Mouse (Mus musculus) CH12.LX (cell line): ENCODE data around the gene Syt9.

Experiments
- CHD2 ChIP-seq: IDR thresholded peaks from 2 replicates; pipeline ENCODE4 v1.6.1; 2011; ENCODE audit warnings: low read length, improper control_type of control experiment
- CTCF ChIP-seq, 2 experiments: IDR thresholded peaks in 1 of 2; conservative IDR thresholded peaks in 1 of 2; 2 replicates each; pipeline ENCODE4 v1.5.1; 2011 to 2012; ENCODE audit warnings: low read depth in 2 of 2, low read length in 2 of 2, improper control_type of control experiment in 1 of 2, inconsistent platforms in 1 of 2, mild to moderate bottlenecking in 1 of 2, moderate library complexity in 1 of 2
- EP300 ChIP-seq: IDR thresholded peaks from 2 replicates; pipeline ENCODE4 v1.6.1; 2011; ENCODE audit warnings: low read length, improper control_type of control experiment
- HCFC1 ChIP-seq: IDR thresholded peaks from 2 replicates; pipeline ENCODE4 v1.6.1; 2012; ENCODE audit warnings: low read depth, mild to moderate bottlenecking, inconsistent platforms, low read length, improper control_type of control experiment
- JUND ChIP-seq: conservative IDR thresholded peaks from 2 replicates; pipeline ENCODE4 v1.6.1; 2011; ENCODE audit warnings: low read depth, low read length, improper control_type of control experiment
- MAFK ChIP-seq: IDR thresholded peaks from 2 replicates; pipeline ENCODE4 v1.6.1; 2011; ENCODE audit warnings: low read length, improper control_type of control experiment; ENCODE audit not compliant: insufficient replicate concordance
- MAX ChIP-seq: IDR thresholded peaks from 2 replicates; pipeline ENCODE4 v1.6.1; 2011; ENCODE audit warnings: low read length, improper control_type of control experiment
- MAZ ChIP-seq: IDR thresholded peaks from 2 replicates; pipeline ENCODE4 v1.6.1; 2012; ENCODE audit warnings: low read depth, mild to moderate bottlenecking, inconsistent platforms, low read length, improper control_type of control experiment, moderate library complexity
- MYC ChIP-seq: IDR thresholded peaks from 2 replicates; pipeline ENCODE4 v1.6.1; 2011; ENCODE audit warnings: low read depth, mild to moderate bottlenecking, improper control_type of control experiment, low read length
- POLR2A ChIP-seq: IDR thresholded peaks from 2 replicates; pipeline ENCODE4 v1.6.1; 2011; ENCODE audit warnings: low read depth, mild to moderate bottlenecking, improper control_type of control experiment, low read length
- RAD21 ChIP-seq: IDR thresholded peaks from 2 replicates; pipeline ENCODE4 v1.6.1; 2011; ENCODE audit warnings: low read depth, mild to moderate bottlenecking, low read length, improper control_type of control experiment, moderate library complexity
- TCF12 ChIP-seq: IDR thresholded peaks from 2 replicates; pipeline ENCODE4 v1.6.1; 2014; ENCODE audit warnings: low read depth, mild to moderate bottlenecking, inconsistent platforms, low read length, improper control_type of control experiment
- ZC3H11A ChIP-seq: IDR thresholded peaks from 2 replicates; pipeline ENCODE4 v1.6.1; 2012; ENCODE audit warnings: low read depth, mild to moderate bottlenecking, inconsistent platforms, low read length, improper control_type of control experiment
- ZMIZ1 ChIP-seq: IDR thresholded peaks from 2 replicates; pipeline ENCODE4 v1.6.1; 2012; ENCODE audit warnings: low read depth, mild to moderate bottlenecking, inconsistent platforms, low read length, improper control_type of control experiment

DNA sequence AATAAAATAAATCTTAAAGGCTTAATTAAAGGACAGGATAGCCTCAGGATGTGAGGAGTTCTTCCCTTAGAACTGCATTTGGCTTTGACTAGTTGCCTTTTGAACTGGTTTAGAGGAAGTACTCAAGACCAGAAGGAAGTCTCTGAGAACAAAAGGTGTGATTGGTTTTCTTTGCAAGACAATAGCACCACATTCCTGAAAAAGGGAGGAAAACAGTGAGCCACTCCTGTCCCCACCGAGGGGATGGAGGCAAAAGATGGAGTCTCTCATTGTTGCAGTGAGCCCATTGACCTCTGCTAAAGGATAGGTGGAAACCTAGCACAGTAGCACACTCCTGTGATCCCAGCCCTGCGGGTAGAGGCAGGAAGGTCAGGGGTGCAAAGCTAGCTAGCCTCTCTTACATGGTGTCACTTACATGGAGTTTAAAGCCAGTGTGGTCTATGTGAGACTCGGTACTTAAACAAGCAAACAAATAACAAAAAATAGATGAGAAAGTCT, 30.9 kb upstream of the Syt9 start:
- TF ChIP-seq CTCF (conservative IDR thresholded peaks at IDR 0.05 in 1 of 2, IDR thresholded peaks at IDR 0.05 in 1 of 2; ENCODE audit: low read depth in 2 of 2, low read length in 2 of 2), result no peak
- TF ChIP-seq MAZ, result no peak
- TF ChIP-seq POLR2A, result no peak
- no peak for TF ChIP-seq JUND
- no peak for TF ChIP-seq ZMIZ1
- TF ChIP-seq RAD21, result no peak
- no peak for TF ChIP-seq TCF12
- no peak for TF ChIP-seq CHD2
- no peak for TF ChIP-seq HCFC1
- TF ChIP-seq ZC3H11A, result no peak
- TF ChIP-seq EP300, result no peak
- TF ChIP-seq MAFK, result no peak
- TF ChIP-seq MYC, result no peak
- TF ChIP-seq MAX, result no peak
